Mouse (Mus musculus) small intestine, adult 2 months (tissue): Measurements from ENCODE around the gene Stat6.

ENCODE experiments used
- CTCF ChIP-seq: fragments of 200-500 bp; IDR thresholded peaks from 2 replicates; pipeline ENCODE4 v1.5.1; 2012; ENCODE audit warnings: low read depth, mild to moderate bottlenecking, control low read depth, inconsistent platforms, low read length, moderate library complexity, mixed read lengths; ENCODE audit not compliant: insufficient replicate concordance, insufficient read length; ENCODE audit errors: extremely low read depth
- POLR2A ChIP-seq: fragments of 200-500 bp; IDR thresholded peaks from 2 replicates; pipeline ENCODE4 v1.6.1; 2012; ENCODE audit warnings: low read depth, mild to moderate bottlenecking, control low read depth, inconsistent platforms, low read length, moderate library complexity

DNA sequence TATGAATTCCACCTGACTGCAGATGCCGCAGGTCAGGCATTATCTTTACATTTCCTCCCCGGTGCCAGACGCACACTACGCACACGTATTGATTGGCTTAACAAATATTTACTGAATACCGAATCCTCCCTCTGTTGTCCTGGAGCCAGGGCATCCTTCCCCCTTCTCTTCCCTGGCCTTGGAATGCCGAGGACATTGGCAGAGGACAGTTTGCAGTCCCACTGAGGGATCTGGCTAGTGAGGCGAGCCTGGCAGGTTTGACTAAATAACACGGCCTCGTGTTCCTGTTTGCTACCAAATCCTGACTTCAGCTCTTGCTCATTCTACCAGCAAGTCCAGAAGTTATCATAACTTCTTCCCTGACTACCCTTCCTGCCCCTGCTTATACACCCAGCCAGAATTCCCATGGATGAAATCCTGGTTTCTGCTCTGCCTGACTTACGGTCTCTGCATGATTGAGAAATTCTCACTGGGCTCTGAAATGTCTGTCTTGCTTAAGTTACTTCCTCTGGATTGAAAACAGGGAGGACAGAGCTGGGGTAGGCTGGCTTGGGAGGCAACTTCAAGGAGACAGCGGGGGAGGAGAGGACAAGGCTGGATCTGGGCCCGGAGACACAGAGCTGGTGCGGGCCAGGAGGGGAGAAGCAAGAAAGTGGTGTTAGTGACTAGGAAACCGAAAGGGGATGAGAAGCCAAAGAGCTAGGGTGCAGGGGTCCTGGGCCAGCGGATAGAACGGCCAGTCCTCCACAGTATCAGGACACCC is 42.8 kb upstream of the Stat6 start:
- TF ChIP-seq POLR2A (no peak), CTCF (no peak)
